Mouse (Mus musculus): Measurements from ENCODE around the gene Gng12. TPM values are rescaled to one million over a fixed set of nuclear protein-coding genes. Genes with fewer than 3 reads are reported as not detected.
A peak's percentile ranks its signal among the peaks of the same experiment; 100 is the strongest.

Gene Gng12
- total RNA-seq, 2 experiments from 2014 or later = 28.0 to 28.9 TPM

- no peak for TF ChIP-seq CTCF (IDR thresholded peaks at IDR 0.05)
- DNase-seq = peak; percentile 23
- intact Hi-C loops (cut with DNase I) = no loop called here
- Histone ChIP-seq H3K27ac (peak overlapping the region; percentile 52), H3K4me3 (peak overlapping the region; percentile 54)
Measured at GRCm38 (mm10) chr6:67069800-67070315, 173.7 kb downstream of the Gng12 start.

Other genes with a start within 250 kb of the Gng12 start
- gene Vmn1r35, start 210.5 kb upstream of the Gng12 start, total RNA-seq (2021) = not detected
- gene Vmn1r36, start 177.2 kb upstream of the Gng12 start, total RNA-seq (2021) = not detected
- not detected for gene Vmn1r37, start 167.0 kb upstream of the Gng12 start, total RNA-seq (2021)
- gene Vmn1r38, start 113.8 kb upstream of the Gng12 start, total RNA-seq (2021) = not detected
- gene Vmn1r39, start 85.8 kb upstream of the Gng12 start, total RNA-seq (2021) = not detected
- gene Gadd45a, start 141.1 kb downstream of the Gng12 start, total RNA-seq (2021) = 10 to 100 TPM; 27.6 to 38.9 TPM